Mouse (Mus musculus): Measurements from ENCODE around the gene Rab7b.

Rab7b gene

GRCm38 (mm10) chr1:131688475-131688874 is at the start of gene Rab7b:
Rab7b (plus strand) TSS chr1:131688695.
- DNase-seq = no peak

GRCm38 (mm10) chr1:131640062-131640461 is 48.4 kb upstream of the Rab7b start:
- DNase-seq = no peak

- DNase-seq = no peak
These were observed 46.9 kb upstream of the Rab7b start for GRCm38 (mm10) chr1:131641565-131641964.

GRCm38 (mm10) chr1:131642251-131642650 is 46.2 kb upstream of the Rab7b start:
- no peak for DNase-seq

- no peak for DNase-seq
These were observed 35.6 kb upstream of the Rab7b start for GRCm38 (mm10) chr1:131652670-131653443.

- DNase-seq = no peak
These were observed 32.9 kb upstream of the Rab7b start for GRCm38 (mm10) chr1:131655601-131656000.

GRCm38 (mm10) chr1:131657945-131658354 is 30.5 kb upstream of the Rab7b start:
- DNase-seq = peak; percentile 93

GRCm38 (mm10) chr1:131659512-131660085 is 28.9 kb upstream of the Rab7b start:
- DNase-seq = no peak

- no peak for DNase-seq
These were observed 28.2 kb upstream of the Rab7b start for GRCm38 (mm10) chr1:131660266-131660665.

GRCm38 (mm10) chr1:131660716-131661472 is 27.6 kb upstream of the Rab7b start:
- DNase-seq = no peak

- no peak for DNase-seq
These were observed 26.7 kb upstream of the Rab7b start for GRCm38 (mm10) chr1:131661749-131662148.

GRCm38 (mm10) chr1:131663286-131663995 is 25.1 kb upstream of the Rab7b start:
- DNase-seq = no peak

- DNase-seq = no peak
These were observed 24.4 kb upstream of the Rab7b start for GRCm38 (mm10) chr1:131664136-131664535.

- DNase-seq = no peak
These were observed 22.6 kb upstream of the Rab7b start for GRCm38 (mm10) chr1:131665886-131666285.

GRCm38 (mm10) chr1:131671113-131671512 is 17.4 kb upstream of the Rab7b start:
- no peak for DNase-seq

- DNase-seq = no peak
These were observed 16.1 kb upstream of the Rab7b start for GRCm38 (mm10) chr1:131672361-131672760.

- DNase-seq = no peak
These were observed 8.9 kb upstream of the Rab7b start for GRCm38 (mm10) chr1:131679644-131680043.

- no peak for DNase-seq
These were observed 756 bp upstream of the Rab7b start for GRCm38 (mm10) chr1:131687739-131688138.

- DNase-seq = no peak
These were observed 521 bp downstream of the Rab7b start for GRCm38 (mm10) chr1:131689016-131689415.

GRCm38 (mm10) chr1:131689899-131690298 is 1.4 kb downstream of the Rab7b start:
- no peak for DNase-seq

GRCm38 (mm10) chr1:131690435-131690834 is 1.9 kb downstream of the Rab7b start:
- DNase-seq = peak; percentile 24

- no peak for DNase-seq
These were observed 2.9 kb downstream of the Rab7b start for GRCm38 (mm10) chr1:131691356-131691755.

GRCm38 (mm10) chr1:131695308-131695707 is 6.8 kb downstream of the Rab7b start:
- DNase-seq = no peak
